Mouse (Mus musculus): ENCODE data around the gene Kif11. TPM values are rescaled to one million over a fixed set of nuclear protein-coding genes. Genes with fewer than 3 reads are reported as not detected.

Gene Kif11
- polyA plus RNA-seq, 1 experiment = 1.1 TPM

GRCm38 (mm10) chr19:37400936-37401335 lies 24.7 kb downstream of the Kif11 start:
- no peak for TF ChIP-seq TAL1 (IDR thresholded peaks at IDR 0.05; ENCODE audit: low read length)
- no peak for TF ChIP-seq GATA1 (IDR thresholded peaks at IDR 0.05; ENCODE audit: low read length)
- H3K36me3 ChIP-seq (ENCODE audit: control insufficient read depth) = peaks cover 100% of the 10 kb centered on the region
- H3K9me3 ChIP-seq (ENCODE audit: control insufficient read depth, low read length) = no peaks in the 10 kb centered on the region
- H3K27me3 ChIP-seq (ENCODE audit: control insufficient read depth) = no peaks in the 10 kb centered on the region
- no peak overlapping the region for H3K4me3 ChIP-seq (replicated peaks)
- no peaks in the 10 kb centered on the region for H3K4me1 ChIP-seq (ENCODE audit: control insufficient read depth)

GRCm38 (mm10) chr19:37418294-37418693 lies 42.1 kb downstream of the Kif11 start:
- Histone ChIP-seq H3K9me3 (ENCODE audit: control insufficient read depth, low read length) (no peaks in the 10 kb centered on the region), H3K4me1 (ENCODE audit: control insufficient read depth) (no peaks in the 10 kb centered on the region), H3K27me3 (ENCODE audit: control insufficient read depth) (no peaks in the 10 kb centered on the region), H3K36me3 (ENCODE audit: control insufficient read depth) (peaks cover 98% of the 10 kb centered on the region), H3K4me3 (replicated peaks) (no peak overlapping the region)
- TF ChIP-seq TAL1 (IDR thresholded peaks at IDR 0.05; ENCODE audit: low read length) (no peak), GATA1 (IDR thresholded peaks at IDR 0.05; ENCODE audit: low read length) (no peak)

- peaks cover 94% of the 10 kb centered on the region for H3K36me3 ChIP-seq (ENCODE audit: control insufficient read depth)
- H3K4me3 ChIP-seq (replicated peaks) = no peak overlapping the region
- H3K9me3 ChIP-seq (ENCODE audit: control insufficient read depth, low read length) = no peaks in the 10 kb centered on the region
- no peaks in the 10 kb centered on the region for H3K4me1 ChIP-seq (ENCODE audit: control insufficient read depth)
- TF ChIP-seq GATA1 (IDR thresholded peaks at IDR 0.05; ENCODE audit: low read length) (no peak), TAL1 (IDR thresholded peaks at IDR 0.05; ENCODE audit: low read length) (no peak)
- H3K27me3 ChIP-seq (ENCODE audit: control insufficient read depth) = no peaks in the 10 kb centered on the region
These were observed 43.4 kb downstream of the Kif11 start for GRCm38 (mm10) chr19:37419613-37420012.

GRCm38 (mm10) chr19:37428589-37428988 lies 52.4 kb downstream of the Kif11 start:
- no peaks in the 10 kb centered on the region; the same call in 1 of the 2 replicates for H3K9me3 ChIP-seq (ENCODE audit: control insufficient read depth, low read length)
- H3K36me3 ChIP-seq (ENCODE audit: control insufficient read depth) = peaks cover 10% of the 10 kb centered on the region
- TF ChIP-seq TAL1 (IDR thresholded peaks at IDR 0.05; ENCODE audit: low read length) (no peak), GATA1 (IDR thresholded peaks at IDR 0.05; ENCODE audit: low read length) (no peak)
- no peaks in the 10 kb centered on the region for H3K4me1 ChIP-seq (ENCODE audit: control insufficient read depth)
- no peak overlapping the region for H3K4me3 ChIP-seq (replicated peaks)
- peaks cover 53% of the 10 kb centered on the region for H3K27me3 ChIP-seq (ENCODE audit: control insufficient read depth)

- no peak overlapping the region for H3K4me3 ChIP-seq (replicated peaks)
- peaks cover 19% of the 10 kb centered on the region for H3K4me1 ChIP-seq (ENCODE audit: control insufficient read depth)
- TF ChIP-seq GATA1 (IDR thresholded peaks at IDR 0.05; ENCODE audit: low read length) (no peak), TAL1 (IDR thresholded peaks at IDR 0.05; ENCODE audit: low read length) (no peak)
- H3K27me3 ChIP-seq (ENCODE audit: control insufficient read depth) = peaks cover 80% of the 10 kb centered on the region
- H3K36me3 ChIP-seq (ENCODE audit: control insufficient read depth) = no peaks in the 10 kb centered on the region
- peaks cover 10% of the 10 kb centered on the region; the same call in 1 of the 2 replicates for H3K9me3 ChIP-seq (ENCODE audit: control insufficient read depth, low read length)
These were observed 55.0 kb downstream of the Kif11 start for GRCm38 (mm10) chr19:37431139-37431756.

GRCm38 (mm10) chr19:37432868-37433570 lies 56.8 kb downstream of the Kif11 start:
- peaks cover 13% of the 10 kb centered on the region; the same call in 1 of the 2 replicates for H3K9me3 ChIP-seq (ENCODE audit: control insufficient read depth, low read length)
- H3K4me1 ChIP-seq (ENCODE audit: control insufficient read depth) = peaks cover 19% of the 10 kb centered on the region
- H3K36me3 ChIP-seq (ENCODE audit: control insufficient read depth) = no peaks in the 10 kb centered on the region
- TF ChIP-seq GATA1 (IDR thresholded peaks at IDR 0.05; ENCODE audit: low read length) (no peak), TAL1 (IDR thresholded peaks at IDR 0.05; ENCODE audit: low read length) (no peak)
- no peak overlapping the region for H3K4me3 ChIP-seq (replicated peaks)
- peaks cover 91% of the 10 kb centered on the region for H3K27me3 ChIP-seq (ENCODE audit: control insufficient read depth)

GRCm38 (mm10) chr19:37433895-37434262 lies 57.7 kb downstream of the Kif11 start:
- Histone ChIP-seq H3K27me3 (ENCODE audit: control insufficient read depth) (peaks cover 85% of the 10 kb centered on the region), H3K9me3 (ENCODE audit: control insufficient read depth, low read length) (peaks cover 13% of the 10 kb centered on the region; the same call in 1 of the 2 replicates), H3K36me3 (ENCODE audit: control insufficient read depth) (no peaks in the 10 kb centered on the region), H3K4me3 (replicated peaks) (peak overlapping the region; percentile 63), H3K4me1 (ENCODE audit: control insufficient read depth) (peaks cover 19% of the 10 kb centered on the region)
- TF ChIP-seq GATA1 (IDR thresholded peaks at IDR 0.05; ENCODE audit: low read length) = no peak
- no peak for TF ChIP-seq TAL1 (IDR thresholded peaks at IDR 0.05; ENCODE audit: low read length)

GRCm38 (mm10) chr19:37434263-37434951 lies 58.2 kb downstream of the Kif11 start, which contains the start of gene Hhex:
TSS of gene Hhex (plus strand) at chr19:37434810.
- Histone ChIP-seq H3K4me3 (replicated peaks) (peak within 1 kb of the TSS; percentile 63), H3K36me3 (ENCODE audit: control insufficient read depth) (no peaks in the 10 kb centered on the region), H3K9me3 (ENCODE audit: control insufficient read depth, low read length) (peaks cover 13% of the 10 kb centered on the region; the same call in 1 of the 2 replicates), H3K27me3 (ENCODE audit: control insufficient read depth) (peaks cover 84% of the 10 kb centered on the region), H3K4me1 (ENCODE audit: control insufficient read depth) (peaks cover 19% of the 10 kb centered on the region)
- no peak for TF ChIP-seq TAL1 (IDR thresholded peaks at IDR 0.05; ENCODE audit: low read length)
- TF ChIP-seq GATA1 (IDR thresholded peaks at IDR 0.05; ENCODE audit: low read length) = no peak

Data from erythroblast, embryonic 14.5 days (primary cell).